Mouse (Mus musculus) right cerebral cortex, postnatal 14 days (tissue): ENCODE data around the gene Frs2.
"Not testable (repeated sequence)": the region's sequence is repeated elsewhere in the genome, so short reads cannot be mapped to it uniquely, and the experiment has no call there.

Experiments used
- DNase-seq: peaks from one replicate; pipeline ENCODE4 v3.0.0; 2022

The Frs2 gene

GRCm38 (mm10) chr10:117145546-117146265, 2.6 kb downstream of the Frs2 start:
- no peak for DNase-seq

- DNase-seq: no peak
These were observed 3.7 kb downstream of the Frs2 start for GRCm38 (mm10) chr10:117144628-117145027.

GRCm38 (mm10) chr10:117144071-117144470, 4.3 kb downstream of the Frs2 start:
- DNase-seq: no peak

DNA sequence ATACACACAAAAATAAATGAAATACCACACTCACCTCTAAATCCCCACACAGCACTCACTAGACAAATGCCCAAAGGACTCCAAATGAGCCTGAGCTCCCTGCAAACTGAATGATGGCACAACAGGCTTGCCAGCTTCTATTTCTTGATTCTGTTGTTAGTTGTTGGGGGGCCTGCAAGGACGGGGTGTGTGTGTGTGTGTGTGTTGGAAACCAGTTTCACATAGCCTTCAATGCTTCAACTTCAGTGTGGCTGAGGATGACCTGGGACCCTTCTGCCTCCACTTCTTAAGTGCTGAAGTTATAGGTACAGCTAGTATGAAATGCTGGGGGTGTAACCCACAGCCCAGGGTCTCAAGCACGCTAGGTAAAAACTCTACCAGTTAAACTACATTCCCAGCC, 5.0 kb downstream of the Frs2 start:
- DNase-seq: no peak

- DNase-seq: no peak
These were observed 6.3 kb downstream of the Frs2 start for GRCm38 (mm10) chr10:117141939-117142552.

- DNase-seq: not testable (repeated sequence)
These were observed 16.8 kb downstream of the Frs2 start for GRCm38 (mm10) chr10:117131506-117131905.

GRCm38 (mm10) chr10:117130037-117130436, 18.3 kb downstream of the Frs2 start:
- no peak for DNase-seq

DNA sequence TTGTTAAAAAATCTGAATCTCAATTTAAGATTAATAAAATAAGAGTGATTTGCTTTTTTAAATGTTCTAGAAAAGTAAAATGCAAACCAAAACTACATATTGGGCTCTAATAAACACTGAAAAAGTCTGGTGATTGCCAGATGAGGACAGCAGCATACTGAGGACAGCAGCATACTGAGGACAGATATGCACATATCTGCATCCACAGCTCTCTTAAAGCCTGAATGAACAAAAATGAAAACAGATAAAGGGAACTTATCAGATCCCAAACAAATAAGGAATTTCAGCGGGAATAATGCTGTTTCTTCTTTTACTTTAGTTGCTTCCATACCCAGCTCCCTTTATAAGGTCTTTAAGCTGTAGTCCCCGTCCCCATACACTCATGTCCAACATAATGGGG, 19.6 kb downstream of the Frs2 start:
- DNase-seq: no peak

DNA sequence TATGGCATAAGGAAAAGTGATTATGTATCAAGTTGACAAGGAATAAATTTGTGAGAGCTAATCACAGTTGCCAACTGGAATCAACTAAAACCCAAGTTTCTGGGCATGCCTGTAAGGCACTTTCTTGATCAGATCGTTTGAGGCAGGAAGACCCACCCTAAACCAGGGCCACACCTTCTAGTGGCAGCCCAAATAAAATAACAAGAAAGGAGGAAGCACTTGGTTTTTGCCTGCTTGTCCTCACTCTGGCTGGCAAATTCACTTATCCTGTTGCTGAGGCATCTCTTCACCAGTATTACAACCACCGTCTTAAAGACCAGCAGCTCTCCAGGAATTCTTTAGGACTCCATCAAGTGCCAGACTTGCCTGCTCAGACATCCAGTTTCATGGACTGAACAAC, 20.9 kb downstream of the Frs2 start:
- no peak for DNase-seq

DNA sequence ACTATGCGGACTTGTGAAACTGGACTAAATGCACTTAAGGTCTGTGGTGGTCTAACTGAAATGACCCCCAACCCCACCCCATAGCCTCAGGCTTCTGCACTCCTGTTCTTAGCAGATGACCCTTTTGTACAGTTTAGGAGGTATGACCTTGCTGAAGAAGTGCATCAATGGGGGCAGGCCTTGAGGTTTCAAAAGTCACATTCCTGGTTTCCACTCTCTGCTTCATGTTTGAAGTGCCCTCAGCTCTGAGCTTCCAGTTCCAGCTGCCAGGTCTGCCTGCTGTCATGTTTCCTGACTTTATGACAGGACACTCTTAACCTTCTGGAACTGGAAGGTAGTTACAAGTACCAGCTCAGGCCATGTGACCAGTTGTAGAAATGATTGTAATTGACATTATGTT, 21.6 kb downstream of the Frs2 start:
- DNase-seq: no peak

GRCm38 (mm10) chr10:117126233-117126632, 22.1 kb downstream of the Frs2 start:
- DNase-seq: no peak

DNA sequence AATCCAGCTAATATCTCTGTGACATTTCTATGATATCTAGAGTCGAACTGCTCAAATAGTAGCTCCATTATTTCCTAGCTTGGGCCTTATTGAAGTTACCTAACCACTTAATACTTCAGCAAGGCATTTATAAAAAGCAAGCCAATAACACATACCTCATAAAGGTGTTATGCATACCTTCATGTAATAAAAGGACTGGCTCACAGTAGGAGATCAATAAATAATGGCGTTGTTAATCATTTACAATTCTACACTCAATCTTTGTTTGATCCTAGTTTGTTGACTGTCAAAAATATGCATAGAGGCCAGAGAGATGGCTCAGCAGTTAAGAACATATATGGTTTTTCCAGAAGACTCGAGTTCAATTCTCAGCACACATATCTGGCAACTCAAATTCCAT, 26.9 kb downstream of the Frs2 start:
- DNase-seq: no peak

GRCm38 (mm10) chr10:117120051-117120666, 28.2 kb downstream of the Frs2 start:
- no peak for DNase-seq

DNA sequence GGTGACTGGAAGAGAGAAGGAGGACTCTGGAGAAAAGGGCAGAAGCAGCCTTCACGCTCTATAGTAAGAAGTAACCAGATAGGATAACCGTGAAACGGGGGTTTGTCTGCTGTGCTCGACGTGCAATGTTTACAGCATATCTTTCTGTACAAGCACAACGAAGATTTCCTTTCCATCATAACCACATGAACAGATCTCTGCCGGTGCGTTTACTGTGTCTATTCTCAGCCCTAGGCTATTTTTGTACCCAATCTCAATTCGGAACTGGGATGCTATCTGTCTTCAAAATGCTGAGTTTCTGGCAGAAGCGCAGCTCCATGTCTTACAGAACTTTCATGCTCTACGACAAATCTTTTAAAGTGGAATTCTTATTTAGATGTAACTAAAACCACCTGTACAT, 28.8 kb downstream of the Frs2 start:
- no peak for DNase-seq

DNA sequence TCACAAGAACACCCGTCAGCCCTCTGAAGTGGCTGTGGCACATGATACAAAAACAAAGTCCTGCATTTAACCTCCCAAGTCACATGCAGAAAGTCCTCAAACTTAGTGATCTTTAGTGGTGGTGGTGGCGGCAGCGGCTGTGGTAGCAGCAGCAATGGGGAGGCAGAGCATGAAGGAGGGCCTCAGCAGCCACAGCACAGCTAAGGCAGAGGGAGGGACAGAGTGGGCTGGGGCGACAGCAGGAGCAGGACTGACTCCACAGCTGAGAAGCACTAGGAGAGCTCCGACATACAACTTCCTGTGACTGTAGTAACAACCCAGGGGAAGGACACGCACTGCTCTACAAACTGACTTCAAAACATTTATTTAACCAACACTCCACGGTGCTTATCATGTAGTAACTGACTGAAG, 29.9 kb downstream of the Frs2 start:
- DNase-seq: no peak

DNA sequence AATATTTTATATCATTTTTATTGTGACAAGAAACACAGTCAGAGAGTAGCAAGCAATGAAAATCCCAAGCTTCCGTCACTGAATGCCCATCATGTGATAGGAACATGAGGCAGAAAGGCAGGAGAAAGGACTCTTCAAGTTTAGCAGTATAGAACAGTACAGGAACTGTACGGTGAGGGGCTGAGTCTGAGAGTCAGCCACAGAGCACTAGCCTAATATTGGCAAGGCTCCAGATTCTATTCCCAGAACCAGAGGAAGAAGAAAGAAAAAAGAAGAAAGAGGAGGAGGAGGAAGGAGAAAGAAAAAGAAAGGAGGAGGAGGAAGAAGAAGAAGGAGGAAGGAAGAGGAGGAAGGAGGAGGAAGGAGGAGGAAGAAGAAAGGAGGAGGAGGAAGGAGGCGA, 32.7 kb downstream of the Frs2 start:
- no peak for DNase-seq

- no peak for DNase-seq
These were observed 35.8 kb downstream of the Frs2 start for GRCm38 (mm10) chr10:117112545-117112944.

GRCm38 (mm10) chr10:117111455-117111854, 36.9 kb downstream of the Frs2 start:
- no peak for DNase-seq

DNA sequence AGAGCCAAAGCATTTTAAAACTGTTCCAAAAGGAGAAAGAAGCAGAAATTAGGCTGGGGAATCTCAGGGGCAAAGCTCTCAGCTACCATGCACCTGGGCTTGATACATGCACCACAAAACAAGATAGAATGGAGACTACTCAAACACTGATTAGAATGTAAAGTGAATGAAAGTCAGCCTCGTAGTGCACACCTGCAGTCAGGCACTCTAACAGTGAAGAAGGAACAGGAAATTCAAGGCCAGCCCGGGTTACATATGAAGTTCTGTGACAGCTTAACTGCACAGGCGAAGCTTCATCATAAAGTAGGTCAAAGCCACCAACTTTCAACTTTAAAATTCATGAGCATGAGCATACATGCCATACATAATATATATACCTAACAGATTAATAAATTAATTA, 38.1 kb downstream of the Frs2 start:
- DNase-seq: no peak

GRCm38 (mm10) chr10:117106686-117107085, 41.6 kb downstream of the Frs2 start:
- DNase-seq: no peak

DNA sequence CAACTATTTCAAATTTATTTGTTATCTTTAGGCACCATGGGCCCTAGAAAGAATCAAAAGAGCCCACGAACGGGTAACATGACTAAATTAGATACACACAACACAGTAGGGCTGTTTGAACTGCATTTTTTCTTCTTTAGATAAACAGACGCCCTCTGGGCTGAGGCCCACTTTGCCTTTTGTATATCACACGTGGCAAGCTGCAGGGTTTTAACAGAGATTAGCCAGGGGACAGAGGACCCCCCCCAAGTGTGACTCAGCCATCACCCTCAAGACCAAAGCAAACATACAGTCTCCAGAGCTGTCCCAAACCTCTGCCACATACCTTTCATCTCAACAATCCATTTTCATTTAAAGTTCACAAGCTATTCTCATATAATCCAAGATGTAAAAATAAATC, 42.1 kb downstream of the Frs2 start:
- DNase-seq: no peak

DNA sequence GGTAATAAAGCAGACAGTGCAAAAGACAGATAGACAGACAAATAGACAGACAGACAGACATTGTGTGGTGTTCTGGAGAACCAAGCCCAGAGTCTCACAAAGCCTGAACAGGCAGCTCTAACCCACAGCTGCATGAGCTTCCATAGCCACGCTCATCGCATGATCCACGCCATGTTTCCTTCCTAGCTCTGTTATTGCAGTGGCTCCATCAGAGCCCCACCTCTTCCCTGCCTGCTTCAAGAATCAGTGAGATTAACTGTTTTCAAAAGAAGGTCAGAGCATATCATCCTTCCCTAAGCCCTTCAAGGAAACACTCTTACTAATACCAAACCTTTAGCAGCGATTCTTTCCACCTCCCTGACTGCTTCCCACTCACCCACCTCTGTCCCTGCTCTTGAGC, 43.3 kb downstream of the Frs2 start:
- no peak for DNase-seq

DNA sequence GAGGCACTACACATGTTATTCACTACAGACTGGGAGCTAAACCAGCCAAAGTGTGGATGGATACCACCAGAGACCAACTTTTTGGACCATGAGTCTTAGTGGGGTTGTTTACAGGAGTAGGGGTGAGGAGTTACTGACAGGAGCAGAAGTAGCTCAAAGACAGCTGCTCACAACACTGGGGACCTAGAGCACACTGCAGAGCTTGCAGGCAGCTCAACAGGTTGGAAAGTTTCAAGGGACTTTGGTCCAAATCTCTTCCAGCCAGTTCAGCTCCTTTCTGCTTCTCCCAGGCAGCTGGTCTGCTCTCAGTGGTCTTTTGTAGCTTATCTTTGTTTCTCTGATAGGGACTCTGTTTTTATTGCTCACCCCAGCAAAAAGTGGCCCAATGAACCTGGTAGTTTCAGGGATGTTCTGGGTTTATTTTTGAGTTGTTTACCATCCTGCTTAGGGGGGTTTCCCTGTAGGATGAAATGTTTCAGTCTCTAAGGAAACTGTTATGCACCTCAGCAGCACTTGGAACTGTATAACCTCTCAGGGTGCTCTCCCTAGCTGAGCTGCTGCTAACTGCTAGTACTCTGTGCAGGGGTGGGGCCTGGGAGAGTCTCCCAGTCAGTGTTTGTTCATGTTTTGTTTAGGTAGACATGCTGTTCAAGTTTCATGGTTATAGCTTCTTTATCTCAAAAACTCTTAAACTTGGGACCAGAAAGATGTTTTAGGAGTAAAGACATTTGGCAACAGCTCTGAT, 44.3 kb downstream of the Frs2 start:
- DNase-seq: no peak

DNA sequence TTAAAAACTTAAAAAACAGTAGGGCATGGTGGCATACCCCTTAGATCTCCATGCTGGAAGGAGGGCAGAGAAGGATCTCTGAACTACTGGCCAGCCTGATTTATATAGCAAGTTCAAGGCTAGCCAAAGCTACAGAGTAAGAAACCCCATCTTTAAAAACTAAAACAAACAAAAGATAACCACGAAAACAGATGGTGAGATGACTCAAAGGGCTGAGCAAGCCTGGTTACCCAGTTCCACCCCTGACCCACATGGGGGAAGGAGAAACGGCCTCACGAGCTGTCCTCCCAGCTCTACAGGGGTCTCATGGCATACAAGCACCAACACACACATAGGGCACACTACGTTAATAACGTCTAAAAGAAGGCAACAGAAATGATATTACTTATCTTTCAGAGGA, 48.2 kb downstream of the Frs2 start:
- DNase-seq: no peak
